Mouse (Mus musculus) spleen, adult 2 months (tissue): ENCODE data around the gene Tmem203.
"Not testable (repeated sequence)": the region's sequence is repeated elsewhere in the genome, so short reads cannot be mapped to it uniquely, and the experiment has no call there.

Source experiments
- CTCF ChIP-seq: fragments of 200-500 bp; IDR thresholded peaks from 2 replicates; pipeline ENCODE4 v1.5.1; 2011; ENCODE audit warnings: mild to moderate bottlenecking, inconsistent platforms; ENCODE audit not compliant: insufficient read depth, insufficient read length, insufficient replicate concordance; ENCODE audit errors: extremely low read depth
- POLR2A ChIP-seq: fragments of 200-500 bp; IDR thresholded peaks from 2 replicates; pipeline ENCODE4 v1.6.1; 2011; ENCODE audit warnings: low read depth, low read length, inconsistent platforms

GRCm38 (mm10) chr2:25256443-25257109 is 1.3 kb downstream of the Tmem203 start:
- not testable (repeated sequence) for TF ChIP-seq POLR2A
- TF ChIP-seq CTCF: peak; percentile 2; the same call in 1 of the 2 replicates
